Mouse (Mus musculus): ENCODE data around the gene Hivep3. TPM values are rescaled to one million over a fixed set of nuclear protein-coding genes. Genes with fewer than 3 reads are reported as not detected.

Hivep3 gene
- polyA plus RNA-seq, 2 experiments from 2014 or later = 19.6 to 23.1 TPM

- ATAC-seq = no peak
Measured at GRCm38 (mm10) chr4:120107787-120108186, 374.2 kb downstream of the Hivep3 start.

DNA sequence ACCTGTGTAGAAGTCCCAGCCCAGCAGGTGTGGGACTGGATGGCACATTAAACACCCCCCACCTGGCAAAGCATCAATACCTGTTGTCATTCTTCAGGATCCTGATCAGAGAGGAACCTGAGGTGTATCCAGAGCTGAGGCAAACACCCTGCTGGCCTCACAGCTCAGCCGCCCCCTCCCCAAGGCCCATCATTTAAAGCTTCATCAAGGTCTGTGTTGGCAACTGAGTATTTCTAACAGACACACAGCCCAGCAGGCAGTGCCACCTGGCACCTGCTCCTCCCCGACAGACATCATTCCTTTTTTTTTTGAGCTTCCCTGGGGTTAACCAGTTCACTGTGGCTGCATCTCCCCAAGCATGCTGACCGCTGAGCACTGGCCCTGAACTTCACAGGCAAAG, 381.9 kb downstream of the Hivep3 start:
- no peak for ATAC-seq

DNA sequence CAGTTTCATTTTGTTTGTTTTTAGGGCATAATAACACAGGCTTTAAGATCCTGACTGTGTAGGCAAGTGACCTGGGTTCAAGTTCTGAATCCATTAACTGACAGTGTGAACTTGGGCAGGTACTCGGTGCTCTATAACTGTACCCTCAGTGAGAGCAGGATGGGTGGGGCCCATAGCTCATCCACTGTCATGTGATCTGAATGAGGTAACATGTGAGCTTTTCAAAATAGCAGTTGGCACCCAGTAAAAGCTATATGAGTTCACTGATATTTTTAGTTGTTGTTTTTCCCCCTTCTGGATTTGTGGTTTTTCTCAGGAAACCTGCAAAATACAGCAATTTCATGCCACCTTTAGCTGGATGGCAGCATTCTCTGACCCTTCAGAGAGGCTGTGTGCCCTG, 382.7 kb downstream of the Hivep3 start:
- no peak for ATAC-seq

GRCm38 (mm10) chr4:120120276-120120675, 386.7 kb downstream of the Hivep3 start:
- peak; percentile 49 for ATAC-seq

GRCm38 (mm10) chr4:120124656-120125055, 391.1 kb downstream of the Hivep3 start:
- no peak for ATAC-seq

GRCm38 (mm10) chr4:120126047-120126446, 392.5 kb downstream of the Hivep3 start:
- ATAC-seq = no peak

- no peak for ATAC-seq
Measured at GRCm38 (mm10) chr4:120127333-120127732, 393.7 kb downstream of the Hivep3 start.

DNA sequence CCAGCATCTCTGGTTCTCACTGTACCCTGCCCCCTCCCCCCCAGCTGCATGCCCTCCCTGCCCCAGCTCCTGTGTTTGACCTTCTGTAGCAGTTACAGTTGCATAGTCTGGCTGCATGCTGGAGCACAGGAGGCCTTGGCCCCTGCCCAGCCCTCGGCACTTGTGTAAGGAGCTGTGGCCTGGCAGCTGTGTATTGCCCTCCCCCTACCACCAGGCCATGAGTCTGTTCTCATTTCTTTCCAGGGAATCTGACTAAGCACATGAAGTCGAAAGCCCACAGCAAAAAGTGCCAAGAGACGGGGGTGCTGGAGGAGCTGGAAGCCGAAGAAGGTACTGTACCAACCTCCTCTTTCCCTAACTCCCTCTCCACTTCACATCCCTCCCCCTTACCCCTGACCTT, 394.4 kb downstream of the Hivep3 start:
- ATAC-seq = no peak

DNA sequence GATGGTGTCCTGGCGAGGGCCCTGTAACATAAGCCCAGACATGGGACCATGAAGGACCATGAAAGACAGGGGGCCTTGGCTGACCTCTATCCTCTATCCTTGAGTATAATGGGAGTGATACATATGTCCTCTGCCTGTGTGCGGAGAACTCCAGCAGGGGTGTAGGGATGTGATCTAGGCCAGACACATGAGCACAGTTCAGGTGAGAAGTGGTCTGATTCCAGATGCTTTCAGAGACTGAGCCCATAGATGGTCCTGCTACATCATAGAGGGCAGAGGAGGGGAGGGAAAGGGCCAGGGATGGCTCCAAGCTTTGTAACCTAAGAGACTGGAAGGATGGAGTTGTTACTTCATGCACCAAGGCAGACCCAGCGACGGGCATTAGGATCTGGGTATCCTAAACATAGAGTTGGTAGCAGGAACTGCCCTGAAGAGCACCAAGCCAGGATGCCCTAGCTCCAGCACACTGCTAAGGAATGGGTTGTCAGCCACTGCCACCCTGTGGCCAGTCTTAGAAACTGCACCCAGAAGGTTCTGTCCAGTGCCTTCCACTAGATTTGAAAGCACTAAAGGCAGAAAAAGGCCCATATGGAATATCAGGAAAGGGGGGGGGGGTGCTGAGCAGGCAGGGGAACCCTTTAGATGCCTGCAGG, 395.8 kb downstream of the Hivep3 start:
- peak; percentile 78 for ATAC-seq

DNA sequence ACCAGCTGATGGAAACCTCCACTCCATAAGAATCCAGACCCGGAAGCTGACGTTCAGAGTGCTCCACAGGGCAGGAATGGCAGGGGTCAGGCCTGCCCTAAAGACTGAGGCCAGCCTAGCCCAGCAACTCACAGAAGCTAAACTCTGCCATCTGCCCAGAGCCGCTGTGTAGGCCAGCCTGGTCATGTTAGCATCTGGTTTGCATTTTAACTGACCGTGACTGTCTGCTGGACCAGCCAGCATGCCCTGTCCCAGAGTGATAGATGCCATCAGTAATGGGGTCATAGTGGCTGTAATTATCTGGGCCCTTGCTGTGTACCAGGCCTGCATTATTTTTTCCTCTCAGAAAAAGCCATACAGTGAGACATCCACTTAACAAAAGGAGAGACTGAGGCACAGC, 397.3 kb downstream of the Hivep3 start:
- no peak for ATAC-seq

- ATAC-seq = no peak
Measured at GRCm38 (mm10) chr4:120131441-120132220, 398.0 kb downstream of the Hivep3 start.

GRCm38 (mm10) chr4:120134223-120134622, 400.6 kb downstream of the Hivep3 start:
- no peak for ATAC-seq

GRCm38 (mm10) chr4:120141810-120142209, 408.2 kb downstream of the Hivep3 start:
- ATAC-seq = no peak

GRCm38 (mm10) chr4:120142905-120143304, 409.3 kb downstream of the Hivep3 start:
- no peak for ATAC-seq

DNA sequence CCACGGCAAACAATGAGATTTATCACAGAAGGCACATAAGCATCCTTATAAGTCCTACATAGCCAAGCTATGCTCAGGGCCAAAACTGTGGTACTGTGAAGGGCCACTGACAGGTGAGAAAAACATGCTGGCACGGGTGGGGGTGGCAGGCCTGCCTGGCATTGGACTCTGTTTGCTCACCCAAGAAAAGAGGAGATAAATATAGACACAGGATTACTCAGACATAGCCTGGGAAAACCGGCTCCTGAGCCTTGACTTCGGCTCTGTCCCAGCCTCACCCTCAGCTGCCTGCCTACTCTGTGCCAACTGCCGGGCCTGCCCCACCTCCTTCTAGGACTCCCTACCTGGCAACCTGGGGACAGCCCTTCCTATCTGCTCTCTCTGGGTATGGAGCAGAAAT, 410.8 kb downstream of the Hivep3 start:
- no peak for ATAC-seq

DNA sequence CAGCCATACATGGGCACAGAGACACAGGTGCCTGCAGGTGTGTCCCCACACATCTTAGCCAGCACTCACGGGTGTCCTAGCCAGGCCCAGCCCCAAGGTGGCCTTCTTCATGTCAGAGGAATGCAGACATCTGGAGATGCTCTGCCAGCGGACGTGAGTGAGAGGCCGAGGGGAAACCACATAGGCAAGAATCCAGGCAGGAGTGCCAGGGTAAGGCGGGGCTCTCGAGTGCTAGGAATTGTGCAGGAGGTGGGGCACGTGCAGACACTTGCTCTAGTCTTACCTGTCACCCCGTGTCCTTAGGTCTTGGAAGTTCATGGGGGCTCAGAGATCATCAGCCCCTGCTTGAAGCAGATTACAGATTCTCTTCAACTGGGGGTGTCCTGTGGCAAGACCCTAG, 412.3 kb downstream of the Hivep3 start:
- ATAC-seq = no peak

- no peak for ATAC-seq
Measured at GRCm38 (mm10) chr4:120148291-120149141, 414.9 kb downstream of the Hivep3 start.

DNA sequence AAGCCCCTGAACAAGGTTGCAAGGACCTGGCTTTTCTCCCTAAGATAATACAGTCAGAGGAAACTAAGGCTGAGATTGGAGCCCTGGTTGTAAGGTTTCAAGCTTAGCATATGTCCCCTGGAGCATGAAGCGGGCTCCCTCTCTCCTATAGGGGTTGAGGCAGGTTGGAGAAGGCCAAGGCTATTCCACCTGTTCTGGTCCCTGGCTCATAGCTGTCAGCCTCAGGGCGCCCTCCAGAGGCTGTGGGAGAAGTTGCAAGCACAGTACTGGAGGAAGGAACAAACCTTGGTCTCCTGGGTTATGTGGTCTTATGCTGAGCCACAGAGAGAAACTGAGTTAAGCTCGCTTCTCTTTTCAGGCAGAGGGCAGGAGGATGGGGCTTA, 415.5 kb downstream of the Hivep3 start:
- ATAC-seq = no peak

DNA sequence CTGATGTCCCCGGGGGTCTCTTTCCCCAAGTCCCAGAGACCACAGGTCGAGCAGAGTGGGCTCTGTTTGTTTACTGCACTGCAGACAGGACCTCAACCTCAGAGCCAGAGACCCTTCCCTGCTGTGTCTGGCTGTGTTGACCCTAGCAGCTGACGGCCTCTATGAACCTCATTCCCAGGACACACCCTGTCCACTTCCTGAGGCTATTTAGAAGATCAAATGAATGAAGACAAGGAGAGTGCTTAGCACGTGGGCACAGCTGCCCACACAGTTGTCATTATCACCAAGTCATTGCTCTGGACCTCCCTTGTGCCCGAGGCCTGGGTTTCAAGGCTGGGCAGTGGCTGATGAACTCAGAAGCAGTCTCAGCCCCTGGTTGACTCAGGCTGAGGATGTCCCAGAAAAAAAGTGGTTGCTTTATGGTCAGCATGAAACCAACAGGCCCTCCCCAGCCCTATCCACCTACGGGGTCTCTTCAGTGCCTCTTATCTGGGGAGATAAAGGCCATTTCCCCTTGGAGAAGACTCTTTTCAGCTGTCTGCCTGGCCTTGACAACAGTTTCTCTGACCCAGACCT, 416.8 kb downstream of the Hivep3 start:
- no peak for ATAC-seq

- no peak for ATAC-seq
Measured at GRCm38 (mm10) chr4:120151906-120152305, 418.3 kb downstream of the Hivep3 start.

DNA sequence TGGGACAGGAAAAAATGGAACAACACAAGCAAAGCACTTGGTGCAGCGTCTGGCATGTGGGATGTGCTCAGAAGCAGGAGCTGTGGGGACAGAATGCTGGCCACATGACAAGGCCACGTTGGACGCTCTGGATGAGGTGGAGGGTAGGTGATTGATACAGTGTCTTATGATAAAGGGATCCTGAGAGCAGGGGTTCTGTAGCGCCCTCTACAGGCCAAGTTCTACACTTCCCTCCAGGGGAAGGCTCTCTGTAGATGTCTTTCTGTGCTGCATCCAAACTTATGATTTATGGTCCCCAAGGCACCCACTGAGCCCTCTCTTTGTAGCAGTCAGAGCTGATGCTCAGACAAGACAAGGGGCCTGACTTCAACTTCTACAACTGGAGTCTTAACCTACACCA, 419.1 kb downstream of the Hivep3 start:
- ATAC-seq = no peak

- no peak for ATAC-seq
Measured at GRCm38 (mm10) chr4:120153736-120154135, 420.2 kb downstream of the Hivep3 start.

- ATAC-seq = no peak
Measured at GRCm38 (mm10) chr4:120158714-120159310, 425.2 kb downstream of the Hivep3 start.
